Mouse (Mus musculus) lung, postnatal 14 days (tissue): ENCODE data around the gene Slc44a2.

ENCODE experiments used
- DNase-seq: peaks from one replicate; pipeline ENCODE4 v3.0.0; 2021

Gene Slc44a2

DNA sequence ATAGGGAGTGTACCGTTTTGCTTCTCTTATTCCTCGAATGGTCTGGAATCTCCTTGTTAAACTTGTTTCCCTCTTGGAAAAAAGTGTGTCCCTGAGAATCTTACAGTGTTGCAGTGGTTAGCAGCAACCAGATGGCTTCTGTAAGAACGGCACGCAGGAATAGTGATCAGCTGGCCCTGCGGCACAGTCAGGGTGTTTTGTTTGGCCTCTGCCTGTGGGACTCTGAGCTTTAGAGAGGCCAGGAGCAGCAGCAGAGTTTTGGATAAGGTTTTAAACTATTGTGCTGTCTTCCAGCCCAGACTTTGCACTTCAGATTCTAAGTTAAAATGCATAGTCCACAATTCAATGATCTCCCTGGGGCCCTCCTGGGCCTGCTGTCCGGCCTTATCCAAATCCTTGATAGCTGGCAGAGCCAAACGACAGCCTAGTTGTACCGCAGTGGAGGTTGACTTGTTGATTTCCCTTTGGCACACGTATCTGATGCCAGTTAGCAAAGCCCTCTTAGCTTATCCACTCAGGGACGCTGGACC, 72.2 kb downstream of the Slc44a2 start:
- DNase-seq: no peak

DNA sequence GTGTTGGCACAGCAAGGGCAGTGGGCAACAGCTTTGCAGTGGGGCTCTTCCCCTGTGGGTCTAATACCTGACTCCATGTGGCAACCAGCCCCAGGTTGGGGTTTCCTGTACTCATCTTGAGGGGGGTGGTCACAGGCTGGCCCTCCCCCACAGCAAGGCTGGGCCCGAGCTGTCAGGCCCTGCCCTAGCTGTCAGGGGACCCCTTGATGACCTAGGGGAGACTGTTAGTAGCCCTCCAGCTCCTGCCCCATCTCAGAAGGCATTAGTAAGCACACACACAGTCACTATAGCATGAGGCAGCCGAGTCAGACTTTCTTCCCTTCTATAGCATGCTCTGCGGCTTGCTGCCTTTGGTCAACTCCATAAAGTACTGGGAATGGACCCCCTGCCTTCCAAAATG, 75.2 kb downstream of the Slc44a2 start:
- no peak for DNase-seq

DNA sequence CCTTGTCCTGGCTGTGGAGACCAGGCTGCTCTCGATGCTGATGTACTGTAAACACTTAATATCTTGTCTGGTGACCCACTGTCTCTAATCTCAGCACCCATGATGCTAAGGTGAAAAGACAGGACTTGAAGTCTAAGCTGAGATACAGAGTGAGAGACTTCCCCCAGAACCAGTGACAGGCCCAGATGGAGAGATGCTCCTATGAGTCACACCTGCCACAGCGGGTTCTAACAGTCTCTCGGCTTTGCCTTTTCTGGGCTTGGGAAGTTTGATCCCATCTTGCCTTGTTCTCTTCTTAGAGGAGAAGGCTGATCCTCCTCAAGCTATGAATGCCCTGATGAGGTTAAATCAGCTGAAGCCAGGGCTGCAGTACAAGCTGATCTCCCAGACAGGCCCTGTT, 76.7 kb downstream of the Slc44a2 start:
- DNase-seq: no peak

DNA sequence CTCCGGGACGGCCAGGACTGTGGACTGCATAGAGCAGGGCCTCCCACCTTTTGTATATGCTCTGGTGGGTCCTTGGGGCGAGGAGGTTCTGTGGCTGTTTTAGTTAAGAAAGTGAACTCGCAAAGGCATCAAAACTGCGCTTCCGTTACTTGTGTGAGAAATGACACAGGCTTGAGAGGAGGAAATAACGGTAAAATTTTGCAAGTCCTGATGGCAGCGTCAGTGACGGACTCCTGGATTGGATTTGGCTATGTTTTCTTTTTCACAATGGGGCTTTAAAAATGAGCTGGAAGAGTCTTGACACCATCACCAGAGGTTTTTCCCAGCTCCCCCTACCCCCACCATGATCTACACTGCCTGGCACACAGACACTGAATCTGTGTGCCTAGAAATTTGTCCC, 80.5 kb downstream of the Slc44a2 start:
- no peak for DNase-seq

DNA sequence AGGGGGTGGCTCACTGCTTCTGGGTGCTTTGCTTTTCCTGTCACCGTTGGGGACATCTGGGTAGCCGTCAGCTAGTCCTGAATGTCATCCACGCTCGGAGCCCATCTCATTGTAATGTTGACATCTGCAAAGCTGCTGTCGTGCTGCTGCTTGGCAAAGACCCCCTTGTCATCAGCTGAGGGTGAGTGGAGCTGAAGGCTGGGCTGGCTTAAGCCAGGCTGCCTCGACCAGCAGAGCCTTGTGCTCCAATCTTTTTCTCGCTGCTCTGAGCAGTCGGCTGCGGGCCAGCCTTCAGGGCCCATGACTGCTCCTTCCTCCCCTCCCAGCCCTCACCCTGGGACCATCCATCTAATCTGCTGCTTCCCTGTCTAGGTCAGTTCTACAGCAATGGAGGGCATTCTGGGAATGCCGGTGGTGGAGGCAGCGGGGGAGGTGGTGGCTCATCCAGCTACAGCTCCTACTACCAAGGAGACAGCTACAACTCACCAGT, 82.3 kb downstream of the Slc44a2 start:
- no peak for DNase-seq

DNA sequence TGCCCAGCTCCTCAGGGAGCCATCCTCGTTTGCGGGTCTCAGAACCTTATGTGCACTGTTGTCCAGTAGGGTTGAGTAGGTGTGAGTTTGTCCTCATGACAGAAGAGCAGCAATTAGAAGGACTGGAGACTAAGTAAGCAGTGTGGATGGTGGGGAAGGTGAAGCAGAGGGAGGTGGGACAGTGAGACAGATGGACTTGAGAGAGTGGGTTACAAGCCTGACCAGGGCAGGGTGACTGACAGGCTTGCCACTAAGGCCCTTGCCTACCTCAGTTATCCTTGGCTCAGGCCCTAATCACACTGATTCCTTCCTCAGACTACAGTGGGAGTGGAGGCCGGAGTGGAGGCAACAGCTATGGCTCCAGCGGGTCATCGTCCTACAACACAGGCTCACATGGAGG, 83.2 kb downstream of the Slc44a2 start:
- no peak for DNase-seq
